Mouse (Mus musculus): Measurements from ENCODE around the gene Adamts15.

DNA sequence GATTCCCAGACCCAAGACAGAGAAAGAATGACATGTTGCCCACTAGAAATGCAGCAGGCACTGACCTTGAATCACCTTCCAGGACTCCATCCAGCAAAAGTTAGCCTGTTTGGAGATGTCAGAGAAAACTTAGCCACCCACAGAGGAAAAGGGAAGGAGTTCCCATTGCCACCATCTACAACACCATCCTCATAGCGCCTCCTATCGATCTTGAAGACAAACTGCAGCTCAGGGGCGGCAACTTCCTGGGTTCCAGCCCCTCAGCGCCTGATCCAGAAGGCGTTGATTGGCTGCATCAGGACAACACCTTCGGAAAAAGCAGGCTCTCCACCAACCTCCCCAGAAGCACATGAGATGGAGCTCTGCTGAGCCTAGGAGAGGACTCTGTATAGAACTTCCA lies 1.5 kb downstream of the Adamts15 start:
- no peak for TF ChIP-seq EP300 (IDR thresholded peaks at IDR 0.05; ENCODE audit: low read depth)
- peak; percentile 57 for TF ChIP-seq CTCF (IDR thresholded peaks at IDR 0.05; ENCODE audit: low read depth)
